Mouse (Mus musculus): ENCODE results near the gene Dscam. TPM values are rescaled to one million over a fixed set of nuclear protein-coding genes. Genes with fewer than 3 reads are reported as not detected.

Gene Dscam
- total RNA-seq, 2 experiments from 2014 or later: 45.6 to 50.1 TPM

- DNase-seq (ENCODE audit: low spot score in 2 of 2): no peak
Observed at GRCm38 (mm10) chr16:97110028-97110427, 60.5 kb downstream of the Dscam start.

GRCm38 (mm10) chr16:97105266-97105665, 65.3 kb downstream of the Dscam start:
- DNase-seq (ENCODE audit: low spot score in 2 of 2): no peak

GRCm38 (mm10) chr16:97103046-97103445, 67.5 kb downstream of the Dscam start:
- no peak for DNase-seq (ENCODE audit: low spot score in 2 of 2)

- no peak for DNase-seq (ENCODE audit: low spot score in 2 of 2)
Observed at GRCm38 (mm10) chr16:97100091-97100490, 70.5 kb downstream of the Dscam start.

- DNase-seq (ENCODE audit: low spot score in 2 of 2): peak in 1 of 2 experiments; percentile 46
Observed at GRCm38 (mm10) chr16:97098508-97098907, 72.0 kb downstream of the Dscam start.

- peak in 1 of 2 experiments; percentile 51 for DNase-seq (ENCODE audit: low spot score in 2 of 2)
Observed at GRCm38 (mm10) chr16:97096709-97097108, 73.8 kb downstream of the Dscam start.

- DNase-seq (ENCODE audit: low spot score in 2 of 2): no peak
Observed at GRCm38 (mm10) chr16:97095496-97095895, 75.1 kb downstream of the Dscam start.

GRCm38 (mm10) chr16:97089339-97089738, 81.2 kb downstream of the Dscam start:
- DNase-seq (ENCODE audit: low spot score in 2 of 2): no peak

GRCm38 (mm10) chr16:97083694-97084093, 86.9 kb downstream of the Dscam start:
- peak in 1 of 2 experiments; percentile 33 for DNase-seq (ENCODE audit: low spot score in 2 of 2)

- DNase-seq (ENCODE audit: low spot score in 2 of 2): no peak
Observed at GRCm38 (mm10) chr16:97075920-97076572, 94.5 kb downstream of the Dscam start.

GRCm38 (mm10) chr16:97075137-97075902, 95.2 kb downstream of the Dscam start:
- DNase-seq (ENCODE audit: low spot score in 2 of 2): no peak

GRCm38 (mm10) chr16:97073847-97074246, 96.7 kb downstream of the Dscam start:
- no peak for DNase-seq (ENCODE audit: low spot score in 2 of 2)

- DNase-seq (ENCODE audit: low spot score in 2 of 2): peak in 1 of 2 experiments; percentile 22
Observed at GRCm38 (mm10) chr16:97072624-97073023, 97.9 kb downstream of the Dscam start.

GRCm38 (mm10) chr16:97066856-97067255, 103.7 kb downstream of the Dscam start:
- DNase-seq (ENCODE audit: low spot score in 2 of 2): peak in 1 of 2 experiments; percentile 51

- no peak for DNase-seq (ENCODE audit: low spot score in 2 of 2)
Observed at GRCm38 (mm10) chr16:97062207-97062606, 108.3 kb downstream of the Dscam start.

GRCm38 (mm10) chr16:97061390-97061789, 109.2 kb downstream of the Dscam start:
- DNase-seq (ENCODE audit: low spot score in 2 of 2): no peak

GRCm38 (mm10) chr16:97060736-97061135, 109.8 kb downstream of the Dscam start:
- no peak for DNase-seq (ENCODE audit: low spot score in 2 of 2)

- no peak for DNase-seq (ENCODE audit: low spot score in 2 of 2)
Observed at GRCm38 (mm10) chr16:97060276-97060675, 110.3 kb downstream of the Dscam start.

- DNase-seq (ENCODE audit: low spot score in 2 of 2): no peak
Observed at GRCm38 (mm10) chr16:97035271-97035670, 135.3 kb downstream of the Dscam start.

- no peak for DNase-seq (ENCODE audit: low spot score in 2 of 2)
Observed at GRCm38 (mm10) chr16:97033540-97034058, 137.0 kb downstream of the Dscam start.

GRCm38 (mm10) chr16:97027701-97028100, 142.9 kb downstream of the Dscam start:
- DNase-seq (ENCODE audit: low spot score in 2 of 2): peak in 1 of 2 experiments; percentile 65

GRCm38 (mm10) chr16:97026803-97027202, 143.7 kb downstream of the Dscam start:
- DNase-seq (ENCODE audit: low spot score in 2 of 2): no peak

Measured in layer of hippocampus, postnatal 14 days (tissue).